Mouse (Mus musculus) right cerebral cortex, adult 2 months (tissue): ENCODE results near the gene Wnk4.
A peak's percentile ranks its signal among the peaks of the same experiment; 100 is the strongest.

ENCODE experiments used
- DNase-seq, 2 experiments: peaks; one replicate each; pipeline ENCODE4 v3.0.0; 2021 to 2022; ENCODE audit warnings: low spot score in 2 of 2

Wnk4 gene

GRCm38 (mm10) chr11:101275309-101275708 is 14.9 kb downstream of the Wnk4 start:
- no peak for DNase-seq

- DNase-seq, result no peak
These were observed 16.1 kb downstream of the Wnk4 start for GRCm38 (mm10) chr11:101276319-101277070.

GRCm38 (mm10) chr11:101277381-101278222 is 17.2 kb downstream of the Wnk4 start:
- peak; percentile 26 to 32 for DNase-seq

- DNase-seq, result peak; percentile 90
These were observed 18.1 kb downstream of the Wnk4 start, which contains the start of the genes Cntd1 and Coa3 for GRCm38 (mm10) chr11:101278223-101279192. Cntd1 (plus strand) TSS chr11:101279012. Coa3 (minus strand) TSS chr11:101279114.

- DNase-seq, result no peak
These were observed 18.8 kb downstream of the Wnk4 start for GRCm38 (mm10) chr11:101279193-101279569.

DNA sequence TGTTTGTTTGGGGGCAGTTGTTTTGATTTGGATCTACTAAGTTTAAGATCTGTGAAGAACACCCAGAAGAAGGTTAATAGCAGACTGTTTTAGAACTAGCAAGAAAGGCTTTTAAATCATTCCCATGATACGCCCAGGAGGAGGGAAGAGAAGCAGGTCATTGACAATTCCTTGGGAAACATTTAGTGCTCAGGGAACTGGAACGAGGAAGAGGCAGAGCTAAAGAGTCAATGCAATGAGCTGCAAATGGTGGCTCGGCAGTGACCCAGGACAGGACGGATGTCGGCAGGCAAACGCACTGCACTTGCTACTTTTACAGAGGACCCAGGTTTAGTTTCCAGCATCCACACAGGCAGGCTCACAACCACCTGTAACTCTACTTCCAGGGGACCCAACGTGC is 20.5 kb downstream of the Wnk4 start:
- DNase-seq, result no peak

- DNase-seq, result no peak
These were observed 22.5 kb downstream of the Wnk4 start for GRCm38 (mm10) chr11:101282896-101283295.

DNA sequence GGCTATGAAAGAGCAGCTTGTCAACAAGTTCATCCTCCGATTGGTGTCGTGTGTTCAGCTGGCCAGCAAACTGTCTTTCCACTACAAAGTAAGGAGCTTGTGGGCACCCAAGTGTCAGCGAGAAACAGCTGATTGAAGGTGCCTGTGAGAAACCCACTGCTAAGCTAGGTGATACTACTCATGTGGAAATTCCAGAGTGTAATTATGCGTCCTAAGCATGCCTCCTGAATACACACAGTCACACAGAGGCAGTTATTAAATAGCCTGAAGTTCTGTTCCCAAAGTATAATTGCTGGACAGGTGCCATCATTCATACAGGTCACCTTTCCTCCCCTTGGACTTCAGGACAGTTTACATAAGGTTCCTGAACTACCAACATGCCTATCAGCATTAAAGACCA is 23.4 kb downstream of the Wnk4 start:
- DNase-seq, result no peak

DNA sequence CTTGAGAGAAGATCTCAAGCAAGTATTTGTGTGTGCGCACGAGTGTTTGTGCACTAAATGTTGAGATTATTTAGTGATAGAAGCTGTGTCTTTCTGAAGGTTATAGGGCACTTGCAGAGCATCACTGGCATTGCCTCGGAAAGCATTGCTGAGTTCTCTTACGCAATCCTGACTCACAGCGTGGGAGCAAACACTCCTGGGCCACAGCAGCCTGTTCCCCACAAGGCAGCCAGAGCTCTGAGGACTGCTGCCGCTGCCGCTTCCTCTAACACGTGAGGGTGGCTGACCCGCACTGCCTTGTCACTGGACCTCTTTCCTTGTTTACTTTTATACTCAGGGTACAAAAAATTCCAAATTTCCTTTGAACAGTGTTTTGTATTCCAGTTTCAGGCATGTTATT is 26.9 kb downstream of the Wnk4 start:
- DNase-seq, result no peak

GRCm38 (mm10) chr11:101291231-101291630 is 30.9 kb downstream of the Wnk4 start:
- no peak for DNase-seq

- no peak for DNase-seq
These were observed 34.8 kb downstream of the Wnk4 start for GRCm38 (mm10) chr11:101295191-101295590.

DNA sequence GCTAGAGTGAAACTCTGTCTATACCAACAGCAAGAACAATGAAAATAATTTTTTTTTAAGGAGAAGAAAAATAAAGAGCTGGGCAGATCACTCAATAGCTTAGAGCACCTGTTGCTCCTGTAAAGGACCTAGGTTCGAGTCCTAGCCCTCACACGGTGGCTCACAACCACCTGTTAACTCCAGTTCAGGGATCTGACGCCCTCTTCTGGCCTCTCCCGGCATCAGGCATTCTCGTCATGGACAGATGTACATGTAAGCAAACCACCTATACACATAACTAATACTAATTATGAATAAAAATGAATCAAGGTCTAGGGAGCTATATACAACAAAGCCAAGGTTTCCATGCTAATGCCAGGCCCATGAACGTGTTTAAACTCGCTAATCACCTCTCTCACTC is 40.5 kb downstream of the Wnk4 start:
- DNase-seq, result no peak

DNA sequence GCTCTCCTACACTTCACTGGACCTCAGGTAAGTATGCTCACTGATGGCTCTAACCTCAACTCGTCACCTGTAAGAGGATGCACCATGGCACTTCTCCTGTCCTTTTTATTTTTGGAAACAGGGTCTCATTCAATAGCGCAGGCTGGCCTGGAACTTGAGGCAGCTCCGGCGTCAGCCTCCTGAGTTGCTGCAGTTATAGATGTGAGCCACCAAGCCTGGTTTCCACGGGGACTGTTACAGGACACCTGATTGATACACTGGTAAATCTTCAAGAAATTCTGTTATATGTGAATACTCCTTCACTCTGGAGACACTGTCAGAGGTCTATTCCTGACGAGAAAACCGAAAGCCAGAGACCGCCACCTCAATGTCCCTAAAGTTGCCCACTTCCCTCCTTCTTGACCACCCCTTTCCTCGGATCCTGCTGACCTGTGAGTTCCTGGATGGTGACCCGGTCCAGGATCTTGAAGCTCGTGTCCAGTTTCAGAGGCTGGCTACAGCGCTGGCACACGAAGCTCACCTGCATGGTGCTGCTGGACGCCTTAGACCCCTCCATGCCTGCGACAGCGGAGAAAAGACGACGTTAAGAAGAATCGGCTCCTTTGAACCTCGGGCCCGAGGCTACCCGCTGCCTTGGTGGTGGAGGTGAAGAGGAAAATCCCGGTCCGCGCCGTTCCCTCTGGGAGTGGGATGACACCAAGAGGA is 41.1 kb downstream of the Wnk4 start:
- DNase-seq, result no peak

DNA sequence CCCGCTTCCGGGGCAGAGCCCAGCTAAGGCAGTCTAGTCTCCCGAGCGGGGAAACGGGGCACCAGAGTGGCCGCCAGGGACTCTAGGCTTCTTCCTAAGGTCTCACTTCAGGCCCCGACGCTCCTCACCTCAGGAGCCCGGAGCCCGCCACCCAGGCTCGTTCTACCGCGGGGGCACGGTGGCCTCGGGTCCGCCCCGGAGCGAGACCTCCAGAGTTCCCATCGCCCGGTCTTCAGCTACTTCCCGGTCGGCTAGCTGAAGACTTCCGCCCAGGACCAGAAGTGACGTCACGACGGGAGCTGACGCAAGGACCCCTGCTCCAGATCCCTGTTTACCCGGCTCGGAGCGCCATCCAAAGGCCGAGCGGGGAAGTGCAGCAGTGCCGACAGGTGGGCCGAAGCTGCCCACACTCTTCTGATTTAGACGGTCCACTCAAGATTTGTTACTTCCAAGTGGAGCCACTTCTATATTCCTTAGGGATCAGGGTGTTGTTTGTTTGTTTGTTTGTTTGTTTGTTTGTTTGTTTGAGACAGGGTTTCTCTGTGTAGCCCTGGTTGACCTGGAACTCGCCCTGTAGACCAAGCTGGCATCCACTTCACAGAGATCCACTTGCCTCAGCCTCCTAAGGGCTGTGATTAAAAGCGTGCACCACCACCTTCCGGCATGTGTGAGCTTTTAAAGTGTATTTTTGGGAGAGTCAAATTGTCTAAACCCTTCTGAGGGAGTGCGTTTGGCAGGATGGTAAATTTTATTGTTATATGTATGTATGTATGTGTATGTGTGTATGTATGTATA is 41.8 kb downstream of the Wnk4 start, which contains the start of gene Becn1:
Gene Becn1 (minus strand): TSS at position 283 of the 795 bp plus-strand sequence.
- DNase-seq, result peak; percentile 97 to 98

GRCm38 (mm10) chr11:101307744-101308143 is 47.4 kb downstream of the Wnk4 start:
- no peak for DNase-seq

- no peak for DNase-seq
These were observed 50.7 kb downstream of the Wnk4 start for GRCm38 (mm10) chr11:101311083-101311482.

GRCm38 (mm10) chr11:101312150-101312549 is 51.8 kb downstream of the Wnk4 start:
- no peak for DNase-seq

- no peak for DNase-seq
These were observed 54.2 kb downstream of the Wnk4 start for GRCm38 (mm10) chr11:101314567-101314966.

DNA sequence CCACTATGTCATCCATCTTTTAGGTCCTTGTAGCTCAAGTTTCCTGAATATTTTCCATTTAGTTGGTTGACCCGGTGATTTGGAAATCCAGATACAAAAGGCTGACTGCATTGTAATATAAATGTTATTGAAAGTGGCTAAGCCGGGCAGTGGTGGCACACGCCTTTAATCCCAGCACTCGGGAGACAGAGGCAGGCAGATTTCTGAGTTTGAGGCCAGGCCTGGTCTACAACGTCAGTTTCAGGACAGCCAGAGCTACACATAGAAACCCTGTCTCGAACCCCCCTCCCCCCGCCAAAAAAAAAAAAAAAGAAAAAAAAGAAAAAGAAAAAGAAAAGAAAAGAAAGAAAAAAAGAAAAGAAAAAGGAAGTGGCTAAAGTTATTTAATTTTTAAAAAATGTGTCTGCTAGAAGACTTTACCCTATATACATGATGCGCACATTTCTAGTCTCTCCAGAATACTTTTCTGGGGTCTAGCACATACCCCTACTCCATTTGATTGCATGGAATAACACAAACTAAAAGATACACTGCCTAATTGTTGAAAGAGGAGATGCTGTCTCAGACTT is 54.8 kb downstream of the Wnk4 start:
- no peak for DNase-seq
